Mouse (Mus musculus) thymus, postnatal 14 days (tissue): Measurements from ENCODE around the gene Mon1a.

ENCODE experiments used
- DNase-seq: peaks from one replicate; pipeline ENCODE4 v3.0.0; 2021

Gene Mon1a

DNA sequence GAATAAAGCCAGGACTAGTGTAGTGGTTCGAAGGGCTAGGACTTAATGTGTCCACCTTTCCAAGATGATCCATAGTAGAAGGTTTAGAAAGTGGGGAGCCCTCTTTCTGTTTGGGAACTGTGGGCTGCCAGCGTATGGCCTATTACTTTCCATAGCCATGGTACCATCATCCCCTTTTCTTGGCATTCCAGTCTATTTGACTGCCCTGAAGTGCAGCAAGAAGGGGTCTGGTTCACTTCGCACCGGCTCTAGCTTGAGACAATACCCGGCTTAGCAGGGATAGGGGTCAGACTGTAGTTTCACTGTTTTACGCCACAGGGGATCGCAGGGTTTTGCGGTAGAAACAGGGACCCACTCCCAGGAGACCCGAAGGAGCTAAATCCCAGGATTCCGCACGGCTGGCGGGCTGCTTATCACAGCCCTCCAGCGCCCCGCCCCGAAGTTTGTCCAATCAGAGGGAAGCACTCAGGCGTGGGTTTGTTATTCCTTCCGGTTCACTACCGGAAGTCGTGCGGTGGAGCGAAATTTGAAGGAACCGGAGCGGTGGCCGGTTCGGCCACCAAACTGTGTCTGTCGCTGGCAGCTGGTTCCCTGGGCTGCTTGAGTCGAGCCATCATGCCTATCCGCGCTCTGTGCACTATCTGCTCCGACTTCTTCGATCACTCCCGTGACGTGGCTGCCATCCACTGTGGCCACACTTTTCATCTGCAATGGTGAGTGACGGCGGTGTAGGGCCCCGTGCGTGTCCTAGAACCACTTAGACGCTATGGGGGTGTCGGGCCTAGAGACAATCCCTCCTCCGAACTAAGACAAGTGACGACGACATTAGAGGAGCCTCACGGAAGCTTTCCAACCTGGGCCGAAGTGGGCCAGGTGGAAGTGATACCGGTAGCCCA is 62.8 kb downstream of the Mon1a start:
- DNase-seq: peak; percentile 89
